Mouse (Mus musculus): ENCODE data around the gene Gfm1. TPM values are rescaled to one million over a fixed set of nuclear protein-coding genes. Genes with fewer than 3 reads are reported as not detected.

The Gfm1 gene
- polyA plus RNA-seq, 1 experiment = 5.7 TPM

GRCm38 (mm10) chr3:67471408-67472127 lies 41.7 kb downstream of the Gfm1 start:
- Histone ChIP-seq H3K27me3 (ENCODE audit: control insufficient read depth, insufficient read depth, low read length) (no peaks in the 10 kb centered on the region), H3K4me3 (ENCODE audit: extremely low read depth, insufficient read depth, insufficient read length) (no peak overlapping the region), H3K36me3 (ENCODE audit: control insufficient read depth, insufficient read depth, low read length) (peaks cover 33% of the 10 kb centered on the region), H3K27ac (ENCODE audit: insufficient read depth, low read length) (no peak overlapping the region), H3K4me1 (ENCODE audit: control insufficient read depth, insufficient read depth, insufficient read length) (no peaks in the 10 kb centered on the region)
- TF ChIP-seq POLR2A (IDR thresholded peaks at IDR 0.05; ENCODE audit: low read depth, low read length) (no peak), CTCF (IDR thresholded peaks at IDR 0.05; ENCODE audit: extremely low read depth, insufficient read depth, insufficient read length, insufficient replicate concordance) (no peak)
- WGBS = 82% methylated on average over 4 of the region's 4 CpGs
- DNase-seq (ENCODE audit: low read depth in 1 of 2, low spot score in 2 of 2) = no peak

DNA sequence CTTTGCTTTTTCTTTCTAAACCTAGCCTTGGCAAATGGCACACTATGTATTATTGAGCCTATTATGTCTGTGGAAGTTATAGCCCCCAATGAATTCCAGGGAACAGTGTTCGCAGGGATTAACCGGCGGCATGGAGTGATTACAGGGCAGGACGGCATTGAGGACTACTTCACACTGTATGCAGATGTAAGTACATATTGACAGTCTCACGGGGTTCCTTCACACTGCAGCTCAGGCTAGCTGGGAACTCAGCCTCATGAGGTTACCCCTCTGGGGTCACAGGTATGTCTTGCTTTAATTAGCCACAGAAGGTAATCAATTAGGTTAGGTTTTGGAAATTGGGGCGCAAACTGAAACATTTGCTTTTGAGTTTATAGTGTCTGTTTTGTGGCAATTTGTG lies 43.5 kb downstream of the Gfm1 start:
- DNase-seq (ENCODE audit: low read depth in 1 of 2, low spot score in 2 of 2) = no peak
- Histone ChIP-seq H3K27me3 (ENCODE audit: control insufficient read depth, insufficient read depth, low read length) (no peaks in the 10 kb centered on the region), H3K4me1 (ENCODE audit: control insufficient read depth, insufficient read depth, insufficient read length) (no peaks in the 10 kb centered on the region), H3K4me3 (ENCODE audit: extremely low read depth, insufficient read depth, insufficient read length) (no peak overlapping the region), H3K36me3 (ENCODE audit: control insufficient read depth, insufficient read depth, low read length) (peaks cover 28% of the 10 kb centered on the region), H3K27ac (ENCODE audit: insufficient read depth, low read length) (no peak overlapping the region)
- no peak for TF ChIP-seq CTCF (IDR thresholded peaks at IDR 0.05; ENCODE audit: extremely low read depth, insufficient read depth, insufficient read length, insufficient replicate concordance)
- TF ChIP-seq POLR2A (IDR thresholded peaks at IDR 0.05; ENCODE audit: low read depth, low read length) = no peak
- WGBS = 96% methylated on average over 6 of the region's 6 CpGs

- no peaks in the 10 kb centered on the region for H3K27me3 ChIP-seq (ENCODE audit: control insufficient read depth, insufficient read depth, low read length)
- peaks cover 8% of the 10 kb centered on the region for H3K36me3 ChIP-seq (ENCODE audit: control insufficient read depth, insufficient read depth, low read length)
- no peaks in the 10 kb centered on the region for H3K4me1 ChIP-seq (ENCODE audit: control insufficient read depth, insufficient read depth, insufficient read length)
- H3K4me3 ChIP-seq (ENCODE audit: extremely low read depth, insufficient read depth, insufficient read length) = no peak overlapping the region
- TF ChIP-seq CTCF (IDR thresholded peaks at IDR 0.05; ENCODE audit: extremely low read depth, insufficient read depth, insufficient read length, insufficient replicate concordance) (no peak), POLR2A (IDR thresholded peaks at IDR 0.05; ENCODE audit: low read depth, low read length) (no peak)
- 93% methylated on average over 11 of the region's 11 CpGs for WGBS
- H3K27ac ChIP-seq (ENCODE audit: insufficient read depth, low read length) = no peak overlapping the region
- no peak for DNase-seq (ENCODE audit: low read depth in 1 of 2, low spot score in 2 of 2)
These were observed 49.9 kb downstream of the Gfm1 start for GRCm38 (mm10) chr3:67479806-67480205.

DNA sequence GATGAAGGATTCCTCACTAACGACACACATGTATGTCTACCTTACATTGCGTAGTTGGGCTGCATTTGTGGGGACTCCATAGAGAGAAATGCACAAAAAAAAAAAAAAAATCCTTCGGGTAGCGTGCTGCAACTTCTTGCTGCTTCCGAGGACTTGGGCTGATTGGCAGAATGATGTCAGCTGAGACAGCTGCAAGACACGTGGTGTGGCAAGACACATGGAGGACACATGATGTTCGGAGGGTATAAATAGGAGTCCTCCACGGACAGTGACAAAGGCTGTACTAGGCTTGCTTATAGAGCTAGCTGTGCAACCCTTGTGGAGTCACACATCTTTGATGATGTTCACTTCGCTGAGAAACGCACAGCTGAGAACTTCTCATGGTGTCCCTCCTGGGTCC lies 52.5 kb downstream of the Gfm1 start:
- Histone ChIP-seq H3K27ac (ENCODE audit: insufficient read depth, low read length) (no peak overlapping the region), H3K36me3 (ENCODE audit: control insufficient read depth, insufficient read depth, low read length) (no peaks in the 10 kb centered on the region; the same call in 1 of the 2 replicates), H3K27me3 (ENCODE audit: control insufficient read depth, insufficient read depth, low read length) (no peaks in the 10 kb centered on the region), H3K4me1 (ENCODE audit: control insufficient read depth, insufficient read depth, insufficient read length) (no peaks in the 10 kb centered on the region), H3K4me3 (ENCODE audit: extremely low read depth, insufficient read depth, insufficient read length) (no peak overlapping the region)
- TF ChIP-seq POLR2A (IDR thresholded peaks at IDR 0.05; ENCODE audit: low read depth, low read length) = no peak
- DNase-seq (ENCODE audit: low read depth in 1 of 2, low spot score in 2 of 2) = no peak
- 92% methylated on average over 10 of the region's 10 CpGs for WGBS

DNA sequence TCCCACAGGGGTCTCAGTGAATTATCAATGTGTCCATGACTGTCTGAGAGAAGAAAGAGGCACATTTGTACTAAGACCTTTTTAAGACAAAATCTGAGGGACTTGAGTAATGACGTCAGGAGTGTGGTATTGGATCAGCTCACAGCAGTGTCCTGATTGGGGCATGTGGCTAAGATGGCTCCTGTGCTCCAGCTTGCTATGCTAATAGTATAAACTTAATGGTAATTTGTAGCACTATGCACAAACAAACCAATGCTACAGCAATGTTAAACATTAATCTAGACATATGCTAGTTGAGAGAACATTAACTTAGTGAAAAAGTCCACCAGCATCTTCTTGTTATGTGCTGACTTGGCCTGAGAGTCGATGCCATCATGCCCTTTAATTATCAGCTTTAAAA lies 55.3 kb downstream of the Gfm1 start:
- Histone ChIP-seq H3K27me3 (ENCODE audit: control insufficient read depth, insufficient read depth, low read length) (no peaks in the 10 kb centered on the region), H3K4me1 (ENCODE audit: control insufficient read depth, insufficient read depth, insufficient read length) (no peaks in the 10 kb centered on the region), H3K4me3 (ENCODE audit: extremely low read depth, insufficient read depth, insufficient read length) (no peak overlapping the region), H3K36me3 (ENCODE audit: control insufficient read depth, insufficient read depth, low read length) (no peaks in the 10 kb centered on the region), H3K27ac (ENCODE audit: insufficient read depth, low read length) (no peak overlapping the region)
- DNase-seq (ENCODE audit: low read depth in 1 of 2, low spot score in 2 of 2) = no peak
- 90% methylated on average over 2 of the region's 2 CpGs for WGBS
- TF ChIP-seq POLR2A (IDR thresholded peaks at IDR 0.05; ENCODE audit: low read depth, low read length) = no peak
- no peak for TF ChIP-seq CTCF (IDR thresholded peaks at IDR 0.05; ENCODE audit: extremely low read depth, insufficient read depth, insufficient read length, insufficient replicate concordance)

DNA sequence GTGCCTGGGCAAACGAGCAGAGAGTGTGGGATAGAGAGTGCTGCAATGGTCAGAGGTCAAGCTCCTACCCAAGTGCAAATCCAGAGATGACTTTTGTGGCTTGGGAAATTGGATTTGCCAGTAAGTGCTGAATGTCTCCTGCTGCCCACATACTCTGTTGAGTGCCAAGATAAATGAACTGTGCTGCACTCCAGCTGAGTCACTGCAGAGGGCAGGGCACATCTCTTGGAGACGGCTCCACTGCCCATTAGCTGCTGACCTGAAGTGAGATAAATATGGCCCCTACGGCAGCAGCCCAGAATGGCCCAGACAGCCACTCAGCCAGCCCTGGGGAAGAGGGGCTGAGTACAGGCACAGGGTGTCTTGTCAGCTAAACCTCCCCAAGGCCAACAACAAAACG lies 60.3 kb downstream of the Gfm1 start:
- Histone ChIP-seq H3K27me3 (ENCODE audit: control insufficient read depth, insufficient read depth, low read length) (no peaks in the 10 kb centered on the region), H3K4me3 (ENCODE audit: extremely low read depth, insufficient read depth, insufficient read length) (no peak overlapping the region), H3K36me3 (ENCODE audit: control insufficient read depth, insufficient read depth, low read length) (no peaks in the 10 kb centered on the region), H3K27ac (ENCODE audit: insufficient read depth, low read length) (no peak overlapping the region), H3K4me1 (ENCODE audit: control insufficient read depth, insufficient read depth, insufficient read length) (peaks cover 3% of the 10 kb centered on the region; the same call in 1 of the 2 replicates)
- 64% methylated on average over 4 of the region's 4 CpGs for WGBS
- DNase-seq (ENCODE audit: low read depth in 1 of 2, low spot score in 2 of 2) = no peak
- TF ChIP-seq CTCF (IDR thresholded peaks at IDR 0.05; ENCODE audit: extremely low read depth, insufficient read depth, insufficient read length, insufficient replicate concordance) (no peak), POLR2A (IDR thresholded peaks at IDR 0.05; ENCODE audit: low read depth, low read length) (no peak)

- Histone ChIP-seq H3K4me3 (ENCODE audit: extremely low read depth, insufficient read depth, insufficient read length) (no peak overlapping the region), H3K4me1 (ENCODE audit: control insufficient read depth, insufficient read depth, insufficient read length) (peaks cover 3% of the 10 kb centered on the region; the same call in 1 of the 2 replicates), H3K27ac (ENCODE audit: insufficient read depth, low read length) (no peak overlapping the region), H3K36me3 (ENCODE audit: control insufficient read depth, insufficient read depth, low read length) (no peaks in the 10 kb centered on the region), H3K27me3 (ENCODE audit: control insufficient read depth, insufficient read depth, low read length) (no peaks in the 10 kb centered on the region)
- WGBS = 86% methylated on average over 8 of the region's 8 CpGs
- no peak for DNase-seq (ENCODE audit: low read depth in 1 of 2, low spot score in 2 of 2)
- TF ChIP-seq POLR2A (IDR thresholded peaks at IDR 0.05; ENCODE audit: low read depth, low read length) (no peak), CTCF (IDR thresholded peaks at IDR 0.05; ENCODE audit: extremely low read depth, insufficient read depth, insufficient read length, insufficient replicate concordance) (no peak)
These were observed 62.4 kb downstream of the Gfm1 start for GRCm38 (mm10) chr3:67492086-67492869.
